Mouse (Mus musculus): ENCODE results near the gene Clic4.

GRCm38 (mm10) chr4:135169501-135169900 lies 103.1 kb downstream of the Clic4 start:
- TF ChIP-seq CTCF (IDR thresholded peaks at IDR 0.05), result no peak
- no peak for TF ChIP-seq EP300 (IDR thresholded peaks at IDR 0.05)
